Mouse (Mus musculus) cerebellum, adult 2 months (tissue): ENCODE measurements around the gene Lama4.

ENCODE experiments used
- CTCF ChIP-seq: fragments of 200-500 bp; IDR thresholded peaks from 2 replicates; pipeline ENCODE4 v1.5.1; 2011; ENCODE audit warnings: low read depth, mild to moderate bottlenecking, control low read depth, low read length, moderate library complexity, borderline replicate concordance; ENCODE audit not compliant: insufficient read depth
- POLR2A ChIP-seq: fragments of 200-500 bp; IDR thresholded peaks from 2 replicates; pipeline ENCODE4 v1.6.1; 2011; ENCODE audit warnings: low read length, control low read depth, borderline replicate concordance; ENCODE audit not compliant: insufficient read depth

DNA sequence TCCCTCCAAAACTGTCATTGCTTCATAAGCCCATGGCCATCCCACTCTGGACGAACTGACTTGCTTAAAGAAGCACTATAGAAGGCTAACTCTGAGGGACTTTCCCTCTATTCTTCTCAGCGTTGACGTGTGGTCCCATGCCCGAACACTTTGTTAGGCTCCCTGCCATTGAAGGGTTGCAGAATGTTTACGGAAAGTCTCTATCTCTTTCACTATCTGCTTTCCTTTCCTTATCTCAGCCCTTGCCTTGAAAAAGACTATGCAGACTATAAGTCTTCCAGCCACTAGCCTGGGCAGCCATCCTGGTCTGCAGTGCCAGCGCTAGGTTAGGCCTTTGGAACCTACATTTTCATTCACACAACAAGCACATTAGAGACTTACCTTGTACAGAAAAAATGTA lies 4.7 kb downstream of the Lama4 start:
- TF ChIP-seq POLR2A, result no peak
- no peak for TF ChIP-seq CTCF
